Mouse (Mus musculus) lung, adult 18-20 months (tissue): ENCODE measurements around the gene Olfr907.

Experiments
- DNase-seq, 2 experiments: peaks; one replicate each; pipeline ENCODE4 v3.0.0; 2022; ENCODE audit warnings: mixed read lengths in 2 of 2

The Olfr907 gene

DNA sequence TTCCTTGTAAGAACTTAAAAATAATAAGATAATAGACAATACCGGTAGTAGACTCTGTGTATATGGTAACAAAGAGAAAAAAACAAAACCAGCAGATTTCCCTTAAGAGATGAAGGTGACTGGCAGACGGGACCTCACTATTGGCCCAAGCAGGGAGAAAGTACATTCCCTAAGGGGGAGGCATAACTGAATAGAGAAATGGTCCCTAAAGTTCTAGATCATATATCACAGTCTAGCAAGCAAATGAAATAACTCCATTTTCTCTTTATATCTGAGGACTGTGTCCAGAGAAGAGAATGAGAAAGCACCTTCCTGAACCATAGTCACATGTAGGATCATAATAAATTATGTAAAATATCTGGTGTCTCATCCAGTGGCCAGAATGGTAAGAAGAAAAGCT lies at the start of gene Olfr907:
TSS of gene Olfr907 (plus strand) at position 301 of the 400 bp plus-strand sequence.
- no peak for DNase-seq

DNA sequence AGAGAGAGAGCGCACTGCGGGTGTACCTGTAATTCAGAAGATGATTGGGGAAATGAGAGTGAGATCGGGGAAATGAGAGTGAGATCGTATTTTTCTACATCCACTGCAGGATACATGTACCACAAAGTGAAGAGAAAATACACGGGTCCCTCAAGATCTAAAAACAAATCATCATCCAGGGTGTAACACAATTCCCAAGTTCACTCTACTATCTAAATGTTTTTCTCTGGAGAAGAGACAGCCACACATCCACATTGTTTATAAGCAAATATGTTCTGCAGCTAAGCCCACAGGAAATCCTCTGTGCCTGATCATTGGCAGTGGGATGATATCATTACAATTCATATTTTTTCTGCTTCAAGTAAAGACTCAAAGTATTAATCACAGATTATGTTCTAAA lies 48.2 kb upstream of the Olfr907 start, which contains the start of gene Olfr902:
TSS of gene Olfr902 (plus strand) at position 301 of the 400 bp plus-strand sequence.
- DNase-seq: no peak

DNA sequence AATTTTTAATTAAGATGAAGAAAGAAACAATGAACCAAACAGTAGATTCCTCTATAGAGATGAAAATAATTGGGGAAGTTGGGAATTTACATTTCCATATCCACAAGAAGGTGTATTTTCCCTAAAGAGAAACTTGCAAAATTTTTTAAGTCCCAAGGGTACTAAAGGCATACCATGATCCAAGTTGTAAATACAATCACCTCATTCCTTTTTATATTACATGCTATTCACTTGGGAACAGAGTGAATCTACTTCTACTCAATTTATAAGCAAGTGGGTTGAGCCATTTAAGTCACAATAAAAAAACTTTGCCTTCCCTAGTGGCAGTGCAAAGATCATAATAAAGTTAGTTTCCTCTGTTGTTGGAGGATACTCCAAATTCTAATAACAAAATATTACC lies 32.8 kb upstream of the Olfr907 start, which contains the start of gene Olfr904:
TSS of gene Olfr904 (plus strand) at position 301 of the 400 bp plus-strand sequence.
- DNase-seq: no peak

DNA sequence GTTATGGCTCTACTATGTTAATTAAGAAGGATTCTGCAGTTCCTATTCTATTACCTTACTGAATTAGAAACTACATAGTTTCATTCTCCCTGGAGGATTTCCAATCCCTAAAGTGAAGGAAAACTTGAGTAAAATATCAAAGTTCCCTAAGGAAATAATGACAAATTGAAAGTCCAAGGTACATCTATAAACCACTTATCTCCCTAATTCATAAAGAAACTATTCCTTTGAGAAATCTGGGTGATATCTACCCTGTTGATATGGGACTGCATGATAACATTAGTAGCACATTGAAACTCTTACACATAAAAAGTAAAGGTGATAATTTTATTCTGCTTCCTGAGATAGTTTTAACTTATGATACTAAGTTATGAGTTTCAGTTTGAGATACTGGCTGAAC lies 24.8 kb upstream of the Olfr907 start, which contains the start of gene Olfr905:
TSS of gene Olfr905 (plus strand) at position 301 of the 400 bp plus-strand sequence.
- no peak for DNase-seq

DNA sequence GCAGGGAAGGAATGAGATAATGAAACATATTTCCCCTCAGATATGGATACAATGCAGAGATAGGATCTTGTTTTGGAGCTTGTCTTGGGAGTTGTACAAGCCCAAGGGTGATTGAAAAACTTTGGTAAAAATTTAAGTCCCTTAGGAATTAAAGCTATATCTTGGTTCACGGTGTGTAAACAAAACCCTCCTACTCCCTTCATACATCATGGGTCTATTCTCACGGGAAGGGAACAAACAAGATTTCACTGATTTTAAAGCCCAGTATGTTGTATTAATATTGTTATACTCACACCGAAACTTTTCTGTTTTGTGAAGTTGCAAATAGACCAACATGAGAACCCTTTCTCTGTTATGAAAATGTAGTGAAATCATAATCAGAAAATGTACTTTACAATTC lies 8.8 kb upstream of the Olfr907 start, which contains the start of gene Olfr906:
TSS of gene Olfr906 (plus strand) at position 301 of the 400 bp plus-strand sequence.
- no peak for DNase-seq

DNA sequence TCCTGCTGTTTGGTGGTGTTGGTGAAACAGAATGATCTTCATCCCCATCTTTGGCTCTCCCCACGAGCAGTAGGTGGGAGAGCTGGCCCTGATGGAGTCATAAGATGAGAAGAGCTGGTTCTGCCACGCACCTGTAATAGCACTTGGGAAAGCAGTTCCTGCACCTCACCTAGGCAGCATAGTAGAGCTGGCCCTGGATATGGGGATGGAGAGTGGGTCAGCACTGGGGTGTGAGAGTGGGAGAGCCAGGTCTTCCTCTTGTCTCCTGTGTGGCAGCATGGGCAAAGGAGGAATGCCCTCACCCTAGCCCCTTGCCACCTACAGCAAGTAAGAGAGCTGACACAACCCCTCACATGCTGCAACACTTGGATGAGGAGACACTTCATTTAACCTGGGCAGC lies 16.8 kb downstream of the Olfr907 start:
- no peak for DNase-seq

DNA sequence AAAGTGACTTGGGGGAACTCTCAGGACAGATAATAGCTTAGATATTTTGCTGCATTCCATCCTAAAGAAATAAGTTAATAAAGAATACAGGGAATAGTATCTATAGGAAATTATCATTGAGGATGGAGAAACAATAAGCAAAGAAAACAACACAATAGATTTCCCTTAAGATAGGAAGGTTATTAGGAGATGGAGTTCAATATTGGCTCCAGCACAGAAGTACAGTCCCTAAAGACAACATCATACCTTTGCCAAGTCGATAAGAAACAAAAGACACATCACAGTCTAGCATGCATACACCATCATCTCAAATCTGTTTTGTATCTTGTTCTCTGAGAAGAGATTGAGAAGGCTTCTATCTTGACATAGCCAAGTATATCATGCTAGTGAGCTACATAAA lies 25.7 kb downstream of the Olfr907 start, which contains the start of gene Olfr911-ps1:
TSS of gene Olfr911-ps1 (plus strand) at position 301 of the 400 bp plus-strand sequence.
- no peak for DNase-seq

DNA sequence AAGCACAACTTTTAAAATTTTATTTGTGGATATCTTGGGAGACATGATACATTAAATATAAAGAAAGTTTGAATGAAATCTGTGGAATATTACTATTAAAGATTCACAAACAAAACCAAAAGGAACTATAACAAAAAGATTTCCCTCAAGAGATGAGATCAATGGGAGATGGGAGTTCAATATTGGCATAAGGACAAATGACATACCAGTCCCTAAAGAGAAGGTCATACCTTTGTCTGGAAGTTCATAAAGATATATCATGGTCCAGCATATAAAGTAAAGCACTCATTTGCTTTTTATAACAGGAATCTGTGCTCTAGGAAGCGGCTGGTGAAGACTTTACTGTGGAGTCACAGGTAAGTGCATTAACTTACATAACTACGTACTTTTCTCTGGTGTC lies 41.9 kb downstream of the Olfr907 start, which contains the start of gene Olfr910:
TSS of gene Olfr910 (plus strand) at position 301 of the 400 bp plus-strand sequence.
- no peak for DNase-seq
